Mouse (Mus musculus): ENCODE results near the gene Stab1.

DNA sequence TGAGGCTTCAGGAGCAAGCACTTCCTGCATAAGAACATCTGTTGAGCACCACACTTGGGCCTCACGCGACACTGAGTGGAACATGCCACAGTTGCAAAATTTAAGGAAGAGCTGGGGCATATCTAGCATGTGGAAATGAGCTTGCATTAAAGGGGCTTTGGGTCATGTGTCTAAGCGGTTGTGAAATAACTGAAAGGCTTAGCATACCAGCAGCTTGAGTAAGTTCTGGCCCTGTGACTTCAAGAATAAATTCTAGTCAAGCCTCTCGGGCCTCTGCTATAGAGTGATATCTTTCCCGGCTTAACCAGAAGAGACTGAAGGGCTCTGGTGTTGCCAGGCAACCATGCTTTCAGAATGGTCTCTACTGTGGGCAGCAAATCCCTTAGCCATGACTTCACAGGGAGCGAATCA lies 20.3 kb upstream of the Stab1 start:
- no peak for TF ChIP-seq POLR2A (IDR thresholded peaks at IDR 0.05; ENCODE audit: insufficient read length, low read depth)
- TF ChIP-seq POLR2AphosphoS2 (IDR thresholded peaks at IDR 0.05; ENCODE audit: insufficient read length, low read depth) = no peak
- no peak for TF ChIP-seq USF1 (IDR thresholded peaks at IDR 0.05; ENCODE audit: low read depth)
- no peak for TF ChIP-seq E2F4 (IDR thresholded peaks at IDR 0.05; ENCODE audit: insufficient read depth)
- TF ChIP-seq TCF12 (IDR thresholded peaks at IDR 0.05; ENCODE audit: insufficient read depth, poor library complexity, severe bottlenecking) = no peak
- no peak for TF ChIP-seq MAX (IDR thresholded peaks at IDR 0.05; ENCODE audit: low read depth)
- TF ChIP-seq MYOD1 (IDR thresholded peaks at IDR 0.05; ENCODE audit: control insufficient read depth in 1 of 3, insufficient read length in 2 of 3, low read depth in 2 of 3) = no peak
- TF ChIP-seq REST (IDR thresholded peaks at IDR 0.05; ENCODE audit: insufficient read depth, insufficient read length) = no peak
- TF ChIP-seq MYOG (IDR thresholded peaks at IDR 0.05; ENCODE audit: control insufficient read depth in 1 of 3, insufficient read depth in 1 of 3, insufficient read length in 2 of 3, low read depth in 2 of 3) = no peak
- no peak for TF ChIP-seq TCF3 (IDR thresholded peaks at IDR 0.05; ENCODE audit: insufficient read length, low read depth)
- no peak for TF ChIP-seq SRF (IDR thresholded peaks at IDR 0.05; ENCODE audit: control insufficient read depth, insufficient read length, low read depth)

All from myocyte (in vitro differentiated cells).